Mouse (Mus musculus) neural tube, embryonic 13.5 days (tissue): ENCODE measurements at regions not wholly inside any gene's neighbourhood (a gene's known extent, or its start where the extent isn't known, plus 50 kb on each side); places are given as distances from the start of the nearest gene placed in this dataset.

Experiments
- ATAC-seq: fragments of 200-750 bp; cut with Nextera tagmentation; 2 replicates; pipeline ENCODE4 v1.8.0; 2017; ENCODE audit warnings: low read depth, mild to moderate bottlenecking, moderate TSS enrichment, moderate library complexity
- H3K27ac ChIP-seq: fragments of 300-500 bp; sonication (generic); replicated peaks from 2 replicates; pipeline ENCODE4 v1.5.1; 2015; ENCODE audit warnings: moderate library complexity, mild to moderate bottlenecking, inconsistent platforms
- H3K27me3 ChIP-seq: fragments of 300-500 bp; sonication (generic); 2 replicates; pipeline ENCODE4 v1.6.1; 2015; ENCODE audit warnings: mild to moderate bottlenecking, inconsistent platforms
- H3K36me3 ChIP-seq: fragments of 300-500 bp; sonication (generic); 2 replicates; pipeline ENCODE4 v1.6.1; 2015; ENCODE audit warnings: mild to moderate bottlenecking, inconsistent platforms
- H3K4me1 ChIP-seq: fragments of 300-500 bp; sonication (generic); replicated peaks from 2 replicates; pipeline ENCODE4 v1.6.1; 2015; ENCODE audit warnings: inconsistent platforms
- H3K4me2 ChIP-seq: fragments of 300-500 bp; sonication (generic); 2 replicates; pipeline ENCODE4 v1.6.1; 2015; ENCODE audit warnings: inconsistent platforms, mild to moderate bottlenecking, moderate library complexity
- H3K4me3 ChIP-seq: fragments of 300-500 bp; sonication (generic); 2 replicates; pipeline ENCODE4 v1.5.1; 2015; ENCODE audit warnings: mild to moderate bottlenecking, inconsistent platforms
- H3K9ac ChIP-seq: fragments of 300-500 bp; sonication (generic); 2 replicates; pipeline ENCODE4 v1.6.1; 2015; ENCODE audit warnings: moderate library complexity, mild to moderate bottlenecking, inconsistent platforms
- H3K9me3 ChIP-seq: fragments of 300-500 bp; sonication (generic); 2 replicates; pipeline ENCODE4 v1.6.1; 2016; ENCODE audit warnings: inconsistent platforms
- WGBS: fragments of 180-500 bp; shearing (Covaris S2); methylation state at CpG from one replicate; pipeline ENCODE4 v1.1.7; 2015; 5-methylcytosine and 5-hydroxymethylcytosine counted together

DNA sequence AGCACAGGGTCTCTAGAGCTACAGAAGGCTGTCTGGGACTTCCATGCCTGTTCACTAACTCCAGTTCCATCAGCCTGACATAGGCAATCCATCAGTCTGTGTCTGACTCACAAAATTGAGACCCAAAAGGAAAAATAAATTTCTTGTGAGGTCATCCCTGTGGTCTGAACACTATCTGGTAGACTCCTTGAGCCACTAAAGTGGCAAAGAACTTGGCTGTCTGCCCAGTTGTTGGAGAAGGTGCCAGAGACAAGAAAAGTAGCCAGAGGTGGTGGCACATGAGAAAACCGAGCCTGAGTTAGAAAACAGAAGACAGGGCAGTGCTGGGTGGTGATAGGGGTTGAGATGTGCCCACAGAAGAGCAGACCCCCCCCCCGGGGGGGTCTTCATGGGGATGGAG is 535.0 kb downstream of the 1700129C05Rik start:
- H3K9ac ChIP-seq: no peak overlapping the region
- ATAC-seq: no peak
- H3K4me1 ChIP-seq: no peaks in the 10 kb centered on the region; the same call in 1 of the 2 replicates
- 69% methylated on average over 2 of the region's 2 CpGs for WGBS
- H3K9me3 ChIP-seq: no peaks in the 10 kb centered on the region
- no peak overlapping the region for H3K4me2 ChIP-seq
- no peak overlapping the region for H3K4me3 ChIP-seq
- no peak overlapping the region for H3K27ac ChIP-seq
- H3K27me3 ChIP-seq: no peaks in the 10 kb centered on the region
- no peaks in the 10 kb centered on the region for H3K36me3 ChIP-seq

DNA sequence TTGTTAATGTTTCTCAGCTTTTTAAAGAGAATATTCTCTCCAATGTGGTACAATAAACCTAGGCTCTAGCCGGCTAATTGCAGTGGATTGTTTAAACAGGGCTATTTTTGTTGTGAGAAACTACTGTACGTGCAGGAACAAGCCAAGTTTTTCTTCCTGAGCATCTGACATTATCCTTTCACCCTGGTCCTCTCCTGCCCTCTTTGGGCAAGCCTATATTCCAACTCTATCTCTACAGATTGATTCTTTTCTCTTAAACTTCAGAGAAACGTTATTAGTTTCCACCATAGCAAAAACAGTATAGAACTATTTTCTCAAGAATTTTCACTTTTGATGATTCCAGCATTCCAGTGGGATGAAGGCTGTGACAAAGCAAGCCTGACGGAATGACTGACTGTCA is 535.2 kb downstream of the Fgf9 start:
- H3K36me3 ChIP-seq: no peaks in the 10 kb centered on the region
- H3K27me3 ChIP-seq: no peaks in the 10 kb centered on the region
- no peaks in the 10 kb centered on the region for H3K9me3 ChIP-seq
- no peak for ATAC-seq
- WGBS: 77% methylated on average over 4 of the region's 4 CpGs
- no peak overlapping the region for H3K27ac ChIP-seq
- no peak overlapping the region for H3K9ac ChIP-seq
- H3K4me1 ChIP-seq: no peaks in the 10 kb centered on the region
- no peak overlapping the region for H3K4me3 ChIP-seq
- no peak overlapping the region for H3K4me2 ChIP-seq

DNA sequence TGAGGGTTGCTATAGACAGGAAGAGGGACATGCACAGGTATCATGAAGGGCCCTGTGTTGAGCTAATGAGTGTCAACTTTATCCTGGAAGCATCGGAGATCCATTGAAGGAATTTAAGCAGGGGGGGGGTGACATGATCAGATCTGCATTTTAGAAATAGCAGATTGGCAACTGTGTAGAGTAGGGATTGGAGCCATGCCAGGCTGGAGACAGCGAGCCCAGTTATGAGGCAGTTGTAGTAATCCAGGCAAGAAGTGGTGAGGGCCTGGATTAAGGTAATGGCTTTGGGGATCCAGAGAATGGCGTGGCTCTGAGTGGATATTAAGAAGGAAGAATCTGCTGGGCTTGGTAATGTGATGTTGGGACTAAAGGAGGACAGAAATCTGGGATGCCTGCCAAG is 528.5 kb downstream of the Fgf9 start:
- no peaks in the 10 kb centered on the region for H3K36me3 ChIP-seq
- no peak overlapping the region for H3K9ac ChIP-seq
- 85% methylated on average over 3 of the region's 3 CpGs for WGBS
- ATAC-seq: no peak
- H3K4me1 ChIP-seq: no peaks in the 10 kb centered on the region
- H3K9me3 ChIP-seq: no peaks in the 10 kb centered on the region
- no peak overlapping the region for H3K4me3 ChIP-seq
- H3K4me2 ChIP-seq: no peak overlapping the region
- H3K27ac ChIP-seq: no peak overlapping the region
- H3K27me3 ChIP-seq: no peaks in the 10 kb centered on the region

DNA sequence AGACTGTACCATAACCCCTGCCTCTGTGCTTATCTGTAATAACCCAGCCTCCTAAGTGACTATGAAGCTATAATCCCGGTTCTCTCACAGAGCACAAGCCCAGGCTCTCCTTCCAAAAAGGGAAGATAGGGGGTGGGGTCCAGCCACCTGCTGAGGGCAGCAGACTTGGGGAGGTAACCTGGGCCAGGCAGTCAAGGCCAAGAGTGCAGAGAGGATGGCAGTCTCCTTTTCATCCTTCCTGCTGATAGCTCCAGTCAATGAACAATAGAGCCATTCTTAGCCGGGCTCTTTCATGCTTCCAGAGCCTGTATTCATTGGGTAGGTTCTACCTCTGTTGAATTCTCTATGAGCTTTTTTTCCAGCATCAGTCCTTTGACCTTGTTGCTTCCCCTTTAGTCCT is 527.5 kb downstream of the Fgf9 start:
- ATAC-seq: no peak
- Histone ChIP-seq H3K9ac (no peak overlapping the region), H3K27me3 (no peaks in the 10 kb centered on the region), H3K4me1 (no peaks in the 10 kb centered on the region), H3K27ac (no peak overlapping the region), H3K36me3 (no peaks in the 10 kb centered on the region), H3K4me2 (no peak overlapping the region), H3K4me3 (no peak overlapping the region), H3K9me3 (no peaks in the 10 kb centered on the region)
- WGBS: 37% methylated on average over 2 of the region's 2 CpGs

DNA sequence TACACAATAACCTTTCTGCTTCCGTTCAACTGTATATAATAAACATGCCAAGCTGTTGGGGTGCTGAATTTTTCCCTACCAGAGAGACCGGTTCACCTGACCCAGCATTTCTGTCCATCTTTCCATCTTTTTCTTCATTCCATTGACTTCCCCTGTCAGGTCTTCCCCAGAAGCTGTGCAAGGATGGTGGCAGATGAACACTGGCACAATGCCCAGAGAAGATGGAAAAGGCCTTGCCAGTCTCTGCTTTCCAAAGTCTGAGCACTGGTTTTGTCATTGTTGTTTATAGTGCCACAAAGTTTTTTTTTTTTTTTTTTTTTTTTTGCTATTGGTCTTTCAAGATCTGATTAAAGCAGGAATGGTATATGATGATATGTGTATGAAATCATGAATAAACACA is 526.6 kb downstream of the Fgf9 start:
- Histone ChIP-seq H3K9ac (no peak overlapping the region), H3K27me3 (no peaks in the 10 kb centered on the region), H3K36me3 (no peaks in the 10 kb centered on the region), H3K27ac (no peak overlapping the region), H3K9me3 (no peaks in the 10 kb centered on the region), H3K4me2 (no peak overlapping the region), H3K4me1 (no peaks in the 10 kb centered on the region), H3K4me3 (no peak overlapping the region)
- WGBS: 94% methylated on average over 2 of the region's 2 CpGs
- no peak for ATAC-seq

DNA sequence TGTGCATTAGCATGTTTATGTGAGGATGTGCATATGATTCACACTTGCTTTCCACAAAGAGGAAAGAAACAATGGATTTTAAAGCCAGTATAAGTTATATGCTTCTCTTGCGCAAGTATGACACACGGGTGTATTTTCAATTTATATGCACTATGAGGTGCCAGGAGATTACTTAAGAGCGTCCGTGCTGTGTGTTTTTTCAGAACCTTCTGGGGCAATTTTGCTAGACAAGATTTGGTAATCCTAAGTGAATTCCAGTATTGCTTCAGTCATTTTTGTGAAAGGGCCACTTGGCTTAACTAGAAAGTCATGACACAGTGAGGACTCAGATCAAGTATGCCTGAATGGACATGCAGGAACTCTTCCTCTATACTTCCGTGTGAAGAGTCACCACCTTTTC is 511.5 kb downstream of the Fgf9 start:
- 93% methylated on average over 5 of the region's 5 CpGs for WGBS
- no peak overlapping the region for H3K27ac ChIP-seq
- ATAC-seq: no peak
- 0 out of 2 replicates have a peak, but pooled peaks cover 3% of the 10 kb centered on the region for H3K9me3 ChIP-seq
- H3K4me2 ChIP-seq: no peak overlapping the region
- no peak overlapping the region for H3K9ac ChIP-seq
- H3K36me3 ChIP-seq: no peaks in the 10 kb centered on the region
- H3K4me3 ChIP-seq: no peak overlapping the region
- no peaks in the 10 kb centered on the region for H3K27me3 ChIP-seq
- no peaks in the 10 kb centered on the region for H3K4me1 ChIP-seq

DNA sequence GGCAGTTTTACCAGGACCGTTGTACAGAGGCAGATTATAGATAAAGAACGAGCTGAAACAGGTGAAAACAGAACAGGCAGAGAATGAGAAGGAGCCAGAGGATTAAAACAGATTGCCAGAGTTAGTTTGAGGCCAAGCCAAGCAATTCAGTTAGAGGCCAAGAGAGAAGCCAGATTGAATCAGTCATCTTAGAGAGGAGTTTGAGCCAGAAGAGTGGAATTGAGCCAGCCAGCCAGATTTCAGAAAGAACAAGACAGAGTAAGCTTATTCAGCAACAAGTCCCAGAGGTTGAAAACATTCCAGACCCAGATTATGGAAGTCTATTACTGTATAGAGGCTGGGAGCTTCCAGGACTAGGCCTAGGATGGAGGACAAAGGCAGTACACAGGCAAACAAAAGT is 499.7 kb downstream of the Fgf9 start:
- no peak for ATAC-seq
- H3K4me2 ChIP-seq: no peak overlapping the region
- WGBS: 96% methylated on average over 2 of the region's 2 CpGs
- no peaks in the 10 kb centered on the region for H3K9me3 ChIP-seq
- no peaks in the 10 kb centered on the region for H3K27me3 ChIP-seq
- H3K4me1 ChIP-seq: no peaks in the 10 kb centered on the region
- no peak overlapping the region for H3K9ac ChIP-seq
- H3K36me3 ChIP-seq: no peaks in the 10 kb centered on the region
- no peak overlapping the region for H3K27ac ChIP-seq
- H3K4me3 ChIP-seq: no peak overlapping the region

DNA sequence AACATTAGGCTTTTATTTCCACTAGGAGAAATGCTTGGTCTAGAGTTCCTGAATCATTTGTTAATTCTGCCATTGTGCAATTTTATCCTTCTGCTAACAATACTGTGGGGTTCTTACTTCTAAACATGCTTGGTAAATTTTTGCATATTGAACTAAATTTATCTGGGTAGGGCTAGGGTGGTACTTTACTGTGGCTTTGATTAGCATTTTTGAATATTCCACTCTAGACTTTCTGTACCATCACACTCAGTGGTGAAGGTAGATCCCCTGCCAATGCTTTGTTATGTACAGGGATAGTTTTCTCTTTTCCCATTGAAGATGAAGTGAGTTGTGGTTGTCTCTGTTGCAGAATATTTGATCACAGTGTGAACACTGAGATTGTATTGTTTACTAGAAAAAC is 497.1 kb downstream of the Fgf9 start:
- Histone ChIP-seq H3K4me1 (no peaks in the 10 kb centered on the region), H3K9me3 (no peaks in the 10 kb centered on the region), H3K27ac (no peak overlapping the region), H3K27me3 (no peaks in the 10 kb centered on the region), H3K36me3 (no peaks in the 10 kb centered on the region), H3K9ac (no peak overlapping the region), H3K4me2 (no peak overlapping the region), H3K4me3 (no peak overlapping the region)
- ATAC-seq: no peak

DNA sequence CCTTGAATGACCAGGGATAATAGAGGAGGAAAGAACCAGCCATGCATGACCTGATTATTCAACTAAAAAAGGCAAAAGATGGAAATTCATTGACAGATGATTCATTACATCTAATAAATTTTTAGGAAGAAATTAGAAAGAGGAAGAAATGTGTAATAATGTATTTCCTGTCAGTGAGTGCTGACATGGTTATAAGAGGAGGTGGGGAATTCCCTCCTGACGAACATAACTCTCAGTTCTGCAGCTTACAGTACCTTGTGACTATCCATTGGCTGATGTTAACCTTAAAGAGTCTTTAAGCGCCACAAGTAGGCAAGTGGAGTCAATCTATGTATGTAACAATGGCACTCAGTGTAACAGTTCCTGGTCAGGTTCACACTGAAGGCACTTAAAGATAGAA is 492.7 kb downstream of the Fgf9 start:
- no peaks in the 10 kb centered on the region for H3K9me3 ChIP-seq
- no peak overlapping the region for H3K9ac ChIP-seq
- H3K27me3 ChIP-seq: no peaks in the 10 kb centered on the region
- H3K4me1 ChIP-seq: no peaks in the 10 kb centered on the region
- H3K4me2 ChIP-seq: no peak overlapping the region
- WGBS: 81% methylated on average over 2 of the region's 2 CpGs
- no peaks in the 10 kb centered on the region for H3K36me3 ChIP-seq
- no peak overlapping the region for H3K27ac ChIP-seq
- no peak overlapping the region for H3K4me3 ChIP-seq
- no peak for ATAC-seq

DNA sequence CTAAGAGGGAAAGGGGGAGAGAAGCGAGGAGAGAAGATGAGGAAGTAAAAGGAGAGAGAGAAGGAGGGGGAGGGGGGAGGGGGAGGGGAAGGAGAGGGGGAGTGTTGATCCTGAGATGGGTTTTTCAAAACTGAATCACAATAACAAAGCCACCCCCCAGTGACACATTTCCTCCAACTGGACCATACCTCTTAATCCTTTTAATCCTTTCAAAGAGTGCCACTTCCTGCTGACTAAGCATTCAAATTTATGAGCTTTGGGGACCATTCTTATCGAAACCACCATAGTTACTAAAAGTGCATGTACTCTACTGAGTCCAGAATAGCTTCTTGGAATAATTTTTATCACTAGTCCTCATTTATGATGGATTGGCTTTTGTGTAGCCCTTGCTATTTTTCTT is 480.4 kb downstream of the Fgf9 start:
- WGBS: 74% methylated on average over 2 of the region's 2 CpGs
- Histone ChIP-seq H3K4me2 (no peak overlapping the region), H3K9me3 (no peaks in the 10 kb centered on the region), H3K27ac (no peak overlapping the region), H3K4me3 (no peak overlapping the region), H3K9ac (no peak overlapping the region), H3K36me3 (no peaks in the 10 kb centered on the region), H3K27me3 (no peaks in the 10 kb centered on the region), H3K4me1 (no peaks in the 10 kb centered on the region)
- no peak for ATAC-seq

DNA sequence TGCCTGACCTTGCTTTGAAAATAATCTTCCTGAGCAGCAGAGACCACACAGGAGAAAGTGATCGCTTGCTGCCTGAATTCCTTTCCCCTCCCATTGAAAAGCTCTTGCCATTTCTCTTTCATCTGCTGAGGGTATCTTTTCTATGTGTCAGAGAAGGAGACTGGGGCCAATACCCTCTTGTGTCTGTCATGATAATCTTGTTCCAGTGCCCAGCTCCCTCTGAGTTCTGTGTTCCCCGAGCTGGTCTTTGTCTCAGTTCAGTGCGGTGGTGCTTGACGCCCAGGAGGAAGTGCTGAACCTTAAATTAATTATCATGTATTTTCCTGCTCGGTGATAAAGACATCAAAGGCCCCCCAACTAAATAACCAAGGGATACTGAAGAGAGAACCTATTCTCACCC is 475.4 kb downstream of the Fgf9 start:
- no peak overlapping the region for H3K27ac ChIP-seq
- H3K9ac ChIP-seq: no peak overlapping the region
- H3K4me3 ChIP-seq: no peak overlapping the region
- no peaks in the 10 kb centered on the region for H3K9me3 ChIP-seq
- H3K36me3 ChIP-seq: no peaks in the 10 kb centered on the region
- no peaks in the 10 kb centered on the region for H3K27me3 ChIP-seq
- H3K4me1 ChIP-seq: no peaks in the 10 kb centered on the region
- H3K4me2 ChIP-seq: no peak overlapping the region
- ATAC-seq: no peak
- WGBS: 34% methylated on average over 5 of the region's 5 CpGs

DNA sequence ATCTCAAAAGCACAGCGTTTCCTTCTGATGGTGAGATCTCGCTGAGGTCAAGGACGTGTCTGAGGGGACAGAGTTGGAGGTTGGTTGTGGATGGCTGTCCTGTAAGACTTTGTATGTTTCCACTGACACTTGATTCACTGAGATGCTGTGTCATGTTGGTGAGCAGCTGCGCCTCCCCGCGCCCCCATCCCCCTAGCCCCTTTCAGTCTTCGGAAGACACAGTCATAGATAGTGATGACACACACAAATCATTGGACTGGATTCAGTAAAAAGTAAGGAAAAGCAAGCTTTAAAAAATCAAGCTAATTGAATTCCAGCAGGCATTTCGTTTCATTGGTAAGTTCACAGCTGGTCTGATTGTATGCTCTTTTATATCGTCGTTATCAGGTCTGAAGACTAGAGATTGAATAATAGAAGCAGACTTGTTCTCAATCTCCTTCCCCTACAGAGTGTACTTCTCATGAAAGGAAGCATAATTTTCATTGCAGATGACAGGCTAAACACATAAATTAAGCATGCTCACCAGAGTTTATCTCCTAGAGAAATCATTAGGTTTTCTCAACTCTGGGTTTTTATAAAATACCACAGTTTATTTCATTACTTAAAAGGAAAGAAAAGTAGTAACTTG is 472.9 kb downstream of the Fgf9 start:
- ATAC-seq: no peak
- Histone ChIP-seq H3K9me3 (no peaks in the 10 kb centered on the region), H3K9ac (no peak overlapping the region), H3K4me1 (no peaks in the 10 kb centered on the region), H3K4me3 (no peak overlapping the region), H3K36me3 (no peaks in the 10 kb centered on the region), H3K27me3 (no peaks in the 10 kb centered on the region), H3K27ac (no peak overlapping the region), H3K4me2 (no peak overlapping the region)
- WGBS: 84% methylated on average over 10 of the region's 10 CpGs

DNA sequence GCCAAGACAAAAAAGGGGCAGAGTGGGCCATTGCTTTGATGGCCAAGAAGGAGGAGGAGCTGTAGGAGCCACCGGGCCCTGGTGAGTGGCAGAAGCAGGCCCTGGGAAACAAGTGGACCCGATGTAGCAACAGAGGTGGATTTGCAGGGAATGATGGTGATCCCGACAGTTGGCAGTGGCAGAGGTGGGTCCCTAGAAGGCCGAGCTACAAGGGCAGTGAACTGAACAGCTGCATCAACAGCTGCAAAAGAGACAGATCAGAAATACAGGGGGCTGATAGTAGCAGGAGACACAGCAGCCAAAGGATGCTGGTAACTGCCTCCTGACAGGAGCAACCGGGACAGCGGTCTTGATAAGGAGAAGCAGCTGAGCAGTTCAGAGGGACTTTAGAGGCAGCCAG is 467.8 kb downstream of the Fgf9 start:
- H3K36me3 ChIP-seq: no peaks in the 10 kb centered on the region
- H3K27ac ChIP-seq: no peak overlapping the region
- H3K27me3 ChIP-seq: no peaks in the 10 kb centered on the region
- H3K9me3 ChIP-seq: 0 out of 2 replicates have a peak, but pooled peaks cover 2% of the 10 kb centered on the region
- WGBS: 70% methylated on average over 6 of the region's 6 CpGs
- no peak overlapping the region for H3K9ac ChIP-seq
- no peak for ATAC-seq
- no peak overlapping the region for H3K4me2 ChIP-seq
- H3K4me1 ChIP-seq: no peaks in the 10 kb centered on the region
- no peak overlapping the region for H3K4me3 ChIP-seq
